In genomic region chr9:69304492-69304891, GRCm38 (mm10) we compare ENCODE assay signal across 17 mouse cellular contexts.
A peak's percentile ranks its signal among the peaks of the same experiment; 100 is the strongest.
DNase-seq lines count a peak whose midpoint lies in the region; ATAC-seq and TF ChIP-seq lines count a peak whose summit lies in the region.
"Had no signal": no experiment of that assay in that cellular context is flagged by ENCODE, and none has a peak within 500 bp of the region (broad histone marks: within the 10 kb centered on the region; RNA-seq: fewer than 3 reads in every experiment).

No protein-coding gene starts in this region.

- H3K4me1 ChIP-seq in liver, adult 2 months (ENCODE audit: control insufficient read depth, insufficient read depth, low read length) = peaks cover 59% of the 10 kb centered on the region
- H3K4me1 ChIP-seq in liver, embryonic 11.5 days (replicated peaks; ENCODE audit: control insufficient read depth, insufficient read depth, low read length) = no peaks in the 10 kb centered on the region

- H3K4me3 ChIP-seq in liver, adult 2 months (ENCODE audit: insufficient read depth, low read depth, low read length) = no peak overlapping the region
- no peak overlapping the region for H3K4me3 ChIP-seq in liver, embryonic 11.5 days (ENCODE audit: low read depth, low read length)
- H3K4me3 ChIP-seq: forebrain, embryonic 12.5 days; liver, embryonic 13.5 days; neural tube, embryonic 12.5 days had no signal

- no peak for TF ChIP-seq POLR2A in liver, adult 2 months (IDR thresholded peaks at IDR 0.05; ENCODE audit: extremely low read depth, insufficient read depth, low read length)

- no peak for ATAC-seq in liver, embryonic 11.5 days (replicated peaks; ENCODE audit: low FRiP score)
- ATAC-seq in CD4-positive, CD25-positive, alpha-beta regulatory T cell, adult 4 months = peak; percentile 52
- ATAC-seq in megakaryocyte, adult 5-6 weeks (ENCODE audit: poor library complexity, severe bottlenecking) = peak; percentile 43; the same call in 1 of the 2 replicates
- ATAC-seq: hindbrain, postnatal 0 days had no signal

- WGBS in liver, adult 2 months = 17% methylated on average over 10 of the region's 10 CpGs
- WGBS in liver, embryonic 11.5 days = 56% methylated on average over 10 of the region's 10 CpGs

- peaks cover 49% of the 10 kb centered on the region for H3K79me2 ChIP-seq in liver, adult 2 months (ENCODE audit: control insufficient read depth, insufficient read depth, low read length)

- H3K4me2 ChIP-seq in liver, embryonic 11.5 days = no peak overlapping the region
- H3K4me2 ChIP-seq: forebrain, embryonic 12.5 days; liver, embryonic 13.5 days; neural tube, embryonic 12.5 days had no signal

- no peaks in the 10 kb centered on the region for H3K9me3 ChIP-seq in liver, embryonic 11.5 days (ENCODE audit: control insufficient read depth, low read length)
- H3K9me3 ChIP-seq: forebrain, embryonic 12.5 days; liver, embryonic 13.5 days; neural tube, embryonic 12.5 days had no signal

- H3K27me3 ChIP-seq in liver, adult 2 months (ENCODE audit: control insufficient read depth, insufficient read depth, low read length) = no peaks in the 10 kb centered on the region
- peaks cover 3% of the 10 kb centered on the region; the same call in 1 of the 2 replicates for H3K27me3 ChIP-seq in liver, embryonic 11.5 days (replicated peaks; ENCODE audit: control insufficient read depth, insufficient read depth, low read length)
- H3K27me3 ChIP-seq: liver, embryonic 13.5 days had no signal

- no peaks in the 10 kb centered on the region for H3K36me3 ChIP-seq in liver, adult 2 months (ENCODE audit: control insufficient read depth, insufficient read depth, low read length)
- H3K36me3 ChIP-seq in liver, embryonic 11.5 days (ENCODE audit: control insufficient read depth, insufficient read depth, low read length) = no peaks in the 10 kb centered on the region
- H3K36me3 ChIP-seq: forebrain, embryonic 12.5 days; liver, embryonic 13.5 days; neural tube, embryonic 12.5 days had no signal

- H3K27ac ChIP-seq in liver, adult 2 months (replicated peaks; ENCODE audit: insufficient read depth, low read depth, low read length) = peak overlapping the region; percentile 53
- H3K27ac ChIP-seq in liver, embryonic 11.5 days (ENCODE audit: low read depth, low read length) = no peak overlapping the region
- H3K27ac ChIP-seq: forebrain, embryonic 12.5 days; hindbrain, postnatal 0 days; liver, embryonic 13.5 days; neural tube, embryonic 12.5 days had no signal

- 0 out of 2 replicates have a peak overlapping the region, but pooled peaks have one; percentile 2 for H3K9ac ChIP-seq in liver, adult 2 months (ENCODE audit: low read depth, low read length)
- H3K9ac ChIP-seq in liver, embryonic 11.5 days (ENCODE audit: low read depth, low read length) = no peak overlapping the region
- H3K9ac ChIP-seq: forebrain, embryonic 12.5 days; liver, embryonic 13.5 days; neural tube, embryonic 12.5 days had no signal

- no peak for TF ChIP-seq CTCF in liver, adult 2 months (IDR thresholded peaks at IDR 0.05; ENCODE audit: low read depth, low read length)

- peak; percentile 79 for DNase-seq in liver, adult 2 months (ENCODE audit: extremely low read depth, low read depth, low spot score)
- DNase-seq in liver, embryonic 11.5 days (ENCODE audit: low spot score) = no peak
- peak; percentile 67 for DNase-seq in adrenal gland, postnatal 10 days
- DNase-seq in testis, postnatal 14 days (ENCODE audit: low spot score) = no peak
- DNase-seq in layer of hippocampus, adult 18-20 months (ENCODE audit: low spot score in 2 of 2) = no peak
- DNase-seq: cerebellum, postnatal 10 days; kidney, adult 9 months; kidney, postnatal 4 days; liver, embryonic 13.5 days; lung, postnatal 10 days; right cerebral cortex, postnatal 4 days; thymus, postnatal 36 days had no signal

Comparison
In these comparisons a context has a peak if more than half of its experiments do, and no peak if none do; other contexts are left out.
1. DNase-seq: peak in liver, adult 2 months (single experiment) and adrenal gland, postnatal 10 days (single experiment); none in liver, embryonic 11.5 days (single experiment), testis, postnatal 14 days (single experiment) and layer of hippocampus, adult 18-20 months (0 of 2).